Mouse (Mus musculus) Muller cell, postnatal 12 days (primary cell): ENCODE data around the gene Spdef.

ENCODE experiments used
- DNase-seq: peaks from one replicate; pipeline ENCODE4 v3.0.0-alpha.2; 2015; ENCODE audit errors: inconsistent ontology term

Spdef gene

GRCm38 (mm10) chr17:27677756-27678155, 51.0 kb downstream of the Spdef start:
- no peak for DNase-seq

- no peak for DNase-seq
Observed at GRCm38 (mm10) chr17:27676270-27676669, 52.5 kb downstream of the Spdef start.

- no peak for DNase-seq
Observed at GRCm38 (mm10) chr17:27675453-27675852, 53.3 kb downstream of the Spdef start.

GRCm38 (mm10) chr17:27673945-27674344, 54.8 kb downstream of the Spdef start:
- DNase-seq, result no peak

- DNase-seq, result no peak
Observed at GRCm38 (mm10) chr17:27671720-27672119, 57.0 kb downstream of the Spdef start.
